Mouse (Mus musculus) CD4-positive, CD25-positive, alpha-beta regulatory T cell, adult 4 months (primary cell): ENCODE measurements around the gene Lonp1. TPM values are rescaled to one million over a fixed set of nuclear protein-coding genes. Genes with fewer than 3 reads are reported as not detected.
"Not testable (repeated sequence)": the region's sequence is repeated elsewhere in the genome, so short reads cannot be mapped to it uniquely, and the experiment has no call there.

Source experiments
- ATAC-seq: one replicate; pipeline ENCODE4 v1.8.0; 2017
- polyA plus RNA-seq, 2 experiments: library from polyadenylated mRNA; unstranded; fragments of 100-300 nt; shearing (Covaris generic); gene quantifications; one replicate each; pipeline ENCODE4 v1.2.1; 2017

Gene Lonp1
- polyA plus RNA-seq, 2 experiments from 2014 or later: 4.5 to 8.0 TPM

- no peak for ATAC-seq
Observed at GRCm38 (mm10) chr17:56625495-56625894, 1.2 kb downstream of the Lonp1 start.

DNA sequence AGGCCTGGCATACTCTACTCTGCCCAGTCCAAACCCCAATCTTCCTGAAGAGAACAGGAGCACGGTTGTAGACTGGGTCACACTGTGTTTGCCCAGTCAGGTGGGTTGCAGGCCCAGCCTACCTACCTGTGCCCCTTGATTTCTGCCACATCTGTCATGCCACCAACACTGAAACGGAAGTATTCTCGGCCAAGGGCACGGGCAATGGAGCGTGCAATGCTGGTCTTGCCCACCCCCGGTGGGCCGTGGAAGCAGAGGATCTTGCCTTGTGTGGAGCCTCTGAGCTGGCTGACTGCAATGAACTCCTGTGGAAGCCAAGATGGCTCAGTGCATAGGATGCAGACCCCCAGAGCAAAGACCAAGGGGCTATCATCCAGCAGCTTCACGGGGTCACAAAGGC, 9.1 kb downstream of the Lonp1 start:
- no peak for ATAC-seq

DNA sequence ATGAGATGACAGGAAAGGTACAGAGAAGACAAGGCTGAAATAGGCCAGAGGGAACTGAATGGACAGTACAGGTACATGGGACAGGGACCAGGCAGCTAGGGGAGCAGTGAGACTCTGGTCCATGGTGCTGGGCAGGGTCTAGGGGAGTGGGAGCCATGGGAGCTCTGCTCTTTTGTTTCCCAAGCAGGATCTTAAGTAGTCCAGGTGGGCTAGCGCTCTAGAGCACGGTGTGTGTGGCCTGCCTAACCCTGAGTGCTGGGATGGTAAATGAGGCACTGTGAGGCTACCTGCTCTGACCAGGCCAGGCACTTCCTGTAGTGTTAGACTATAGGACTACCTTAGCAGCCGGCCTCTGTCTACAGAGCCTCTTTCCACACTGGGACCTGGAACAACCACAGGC, 10.0 kb downstream of the Lonp1 start:
- no peak for ATAC-seq

- no peak for ATAC-seq
Observed at GRCm38 (mm10) chr17:56615792-56616191, 10.9 kb downstream of the Lonp1 start.

- ATAC-seq: no peak
Observed at GRCm38 (mm10) chr17:56615136-56615784, 11.4 kb downstream of the Lonp1 start.

- no peak for ATAC-seq
Observed at GRCm38 (mm10) chr17:56614391-56615135, 12.1 kb downstream of the Lonp1 start.

- not testable (repeated sequence) for ATAC-seq
Observed at GRCm38 (mm10) chr17:56613893-56614292, 12.8 kb downstream of the Lonp1 start.

DNA sequence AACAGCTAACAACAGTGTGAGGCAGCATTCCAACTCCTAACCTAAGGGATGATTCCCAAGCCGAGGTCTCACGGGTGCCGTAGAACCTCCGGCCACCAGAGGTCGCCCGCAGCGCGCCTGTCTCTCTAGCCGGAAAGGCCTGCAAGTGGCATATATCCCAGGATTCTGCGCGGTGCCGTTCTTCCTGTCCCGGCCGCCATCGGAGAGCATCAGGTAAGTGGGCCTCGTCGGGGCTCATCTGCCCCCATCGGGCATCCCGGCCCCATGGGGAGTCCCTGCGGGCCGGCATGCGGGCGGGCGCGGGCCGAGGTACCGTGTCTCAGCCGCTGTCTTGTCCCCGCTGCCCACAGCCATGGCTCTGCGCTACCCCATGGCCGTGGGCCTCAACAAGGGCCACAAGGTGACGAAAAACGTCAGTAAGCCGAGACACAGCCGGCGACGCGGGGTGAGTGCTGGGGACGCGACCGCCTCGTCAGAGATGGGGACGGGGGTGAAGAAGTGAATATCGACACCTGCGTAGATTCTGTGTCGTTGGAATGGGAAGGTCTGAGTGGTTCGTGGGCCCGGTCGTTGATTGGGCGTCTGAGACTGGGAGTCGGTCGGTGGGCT, 13.3 kb downstream of the Lonp1 start, which contains the start of gene Rpl36:
Rpl36 (plus strand) TSS at position 181 of the 609 bp plus-strand sequence.
- ATAC-seq: peak; percentile 74

DNA sequence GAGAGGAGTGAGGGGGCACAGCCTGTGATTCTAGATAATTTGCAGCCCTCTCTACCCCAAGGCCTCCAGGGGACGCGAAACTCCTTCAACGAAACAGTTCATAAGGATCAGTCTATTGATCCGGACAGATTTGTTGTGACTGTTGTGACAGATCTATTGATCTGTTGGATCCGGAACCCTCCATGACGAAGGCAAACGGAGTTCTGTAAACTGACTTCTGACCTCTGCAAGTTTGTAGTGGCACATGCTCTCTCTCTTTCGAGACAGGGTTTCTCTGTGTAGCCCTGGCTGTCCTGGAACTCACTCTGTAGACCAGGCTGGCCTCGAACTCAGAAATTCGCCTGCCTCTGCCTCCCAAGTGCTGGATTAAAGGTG, 14.1 kb downstream of the Lonp1 start:
- not testable (repeated sequence) for ATAC-seq

- ATAC-seq: no peak
Observed at GRCm38 (mm10) chr17:56611861-56612564, 14.7 kb downstream of the Lonp1 start.

GRCm38 (mm10) chr17:56611323-56611722, 15.4 kb downstream of the Lonp1 start:
- no peak for ATAC-seq

GRCm38 (mm10) chr17:56609452-56610171, 17.1 kb downstream of the Lonp1 start, which contains the start of gene 2410015M20Rik:
2410015M20Rik (minus strand) TSS chr17:56609771.
- peak; percentile 87 for ATAC-seq

DNA sequence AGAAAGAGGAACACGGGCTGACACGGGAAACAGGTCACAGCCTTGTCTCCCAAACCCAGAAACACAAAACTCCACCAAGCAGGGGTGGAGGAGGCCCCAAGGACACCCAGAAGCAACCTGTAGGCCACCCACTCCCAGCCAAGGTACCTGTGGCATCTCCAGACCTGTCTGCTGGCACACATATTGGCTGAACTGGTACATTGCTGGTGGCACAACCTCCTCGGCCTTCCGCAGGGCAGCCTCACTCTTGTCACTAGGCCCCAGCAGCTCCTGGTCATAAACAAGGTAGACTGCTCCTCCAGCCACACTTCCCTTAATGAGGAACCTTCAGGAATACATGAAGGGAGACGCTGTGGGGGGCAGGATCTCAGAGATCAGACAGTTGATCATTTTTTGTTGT, 18.0 kb downstream of the Lonp1 start:
- ATAC-seq: no peak

DNA sequence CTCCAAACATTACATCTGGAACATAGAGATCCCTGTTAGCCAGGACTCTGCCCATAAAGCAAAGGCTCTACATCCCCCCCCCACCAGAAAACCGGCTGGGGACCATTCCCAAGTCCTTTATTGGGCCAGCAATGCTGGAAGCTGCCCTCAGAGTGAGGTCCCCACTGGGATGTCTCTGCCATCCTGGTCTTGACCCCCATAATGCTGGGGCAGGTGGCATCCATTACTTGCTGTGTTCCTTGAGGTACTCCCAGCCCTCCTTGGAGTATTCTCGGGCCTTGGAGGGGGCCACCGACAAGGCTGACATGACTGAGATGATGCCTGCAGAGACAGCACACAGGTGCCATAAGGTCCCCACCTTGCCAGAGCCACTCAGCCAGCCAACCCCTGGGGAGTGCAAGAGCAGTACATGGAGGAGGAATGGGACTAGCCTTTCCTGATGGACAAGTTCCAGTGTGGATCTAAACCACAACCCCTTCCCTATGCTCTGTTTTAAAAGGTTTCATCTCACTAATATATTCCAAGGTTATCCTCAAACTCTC, 19.1 kb downstream of the Lonp1 start:
- no peak for ATAC-seq

DNA sequence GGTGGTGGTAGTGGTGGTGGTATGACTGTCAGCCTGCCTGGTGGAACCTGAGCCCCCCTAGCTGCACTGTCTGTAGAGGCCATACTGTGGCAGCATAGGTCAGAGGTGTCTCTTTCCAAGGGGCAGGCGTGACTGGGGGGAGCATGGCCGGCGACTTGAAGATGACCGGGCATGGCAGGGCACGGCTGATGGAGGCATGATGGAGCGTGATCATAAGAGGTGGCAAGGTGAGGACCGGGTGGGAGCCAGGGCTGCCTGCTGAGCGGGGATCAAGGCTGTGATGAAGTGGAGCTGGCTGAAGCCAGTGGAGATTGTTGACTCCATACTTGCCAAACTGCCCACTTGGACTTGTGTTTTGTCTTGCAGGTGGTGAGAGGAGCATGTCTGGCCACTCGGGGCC, 21.3 kb downstream of the Lonp1 start:
- ATAC-seq: no peak

DNA sequence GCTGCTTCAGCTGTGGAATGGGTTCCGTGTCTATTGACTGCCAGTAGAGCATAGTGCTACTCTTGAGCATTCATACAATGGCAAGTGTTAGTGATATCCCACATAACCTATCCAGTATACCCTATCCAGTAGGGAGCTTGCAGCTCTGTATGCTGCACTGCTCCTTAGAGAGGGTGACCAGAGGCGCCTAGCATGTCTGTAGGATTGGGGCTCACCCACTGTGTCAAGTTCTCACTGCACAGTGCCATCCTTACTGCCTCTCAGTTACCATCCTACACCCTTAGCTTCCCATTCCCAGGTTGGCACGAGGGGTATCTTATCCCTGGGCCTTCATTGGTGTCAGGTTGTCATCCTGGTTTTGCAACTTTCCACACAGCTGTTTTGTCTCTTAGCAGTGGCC, 22.3 kb downstream of the Lonp1 start:
- no peak for ATAC-seq

DNA sequence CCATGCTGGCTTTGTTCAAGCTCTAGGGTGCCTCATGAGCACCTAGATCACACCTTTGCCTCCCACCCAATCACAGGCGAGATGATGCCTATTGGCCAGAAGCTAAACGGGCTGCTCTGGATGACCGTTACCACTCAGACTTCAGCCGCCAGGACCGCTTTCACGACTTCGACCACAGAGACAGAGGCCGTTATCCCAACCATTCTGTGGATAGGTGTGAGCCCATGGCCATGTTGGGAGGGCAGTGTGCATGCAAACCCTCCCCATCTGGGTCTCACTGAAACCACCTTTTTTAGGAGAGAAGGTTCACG, 22.7 kb downstream of the Lonp1 start:
- ATAC-seq: no peak

DNA sequence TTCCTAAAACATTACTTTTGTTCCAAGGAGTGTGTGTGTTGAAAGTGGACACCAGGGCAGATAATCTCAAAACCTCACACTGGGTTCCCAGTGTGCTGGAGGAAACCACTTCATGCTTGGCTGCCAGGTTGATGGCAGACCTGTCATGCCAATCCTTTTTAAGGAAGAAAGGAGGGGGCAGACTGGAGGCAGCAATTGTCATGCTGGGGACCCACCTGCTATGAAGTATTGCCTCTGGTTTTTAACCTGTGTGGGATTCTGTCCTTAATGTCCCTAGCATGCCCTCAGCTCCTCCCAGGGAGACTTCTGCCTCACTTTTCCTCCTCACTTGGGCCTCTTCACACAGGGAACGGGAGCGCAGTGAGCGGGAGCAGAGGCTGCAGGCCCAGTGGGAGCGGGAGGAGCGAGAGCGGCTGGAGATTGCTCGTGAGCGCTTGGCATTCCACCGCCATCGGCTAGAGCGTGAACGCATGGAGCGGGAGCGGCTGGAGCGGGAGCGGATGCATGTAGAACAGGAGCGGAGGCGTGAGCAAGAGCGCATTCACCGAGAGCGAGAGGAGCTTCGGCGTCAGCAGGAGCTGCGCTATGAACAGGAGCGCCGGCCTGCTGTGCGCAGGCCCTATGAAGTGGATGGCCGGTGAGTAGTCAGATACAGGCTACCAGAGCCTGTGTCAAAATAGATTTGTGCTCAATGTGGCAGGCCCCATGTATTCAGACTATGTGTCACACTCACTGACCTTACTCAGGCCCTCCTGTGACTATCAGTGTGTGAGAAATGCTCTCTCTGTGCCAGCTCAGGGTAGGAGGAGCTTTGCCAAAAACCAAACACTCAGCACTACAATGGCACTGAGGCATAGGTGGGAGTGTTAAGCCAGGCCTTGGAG, 23.3 kb downstream of the Lonp1 start:
- ATAC-seq: no peak

DNA sequence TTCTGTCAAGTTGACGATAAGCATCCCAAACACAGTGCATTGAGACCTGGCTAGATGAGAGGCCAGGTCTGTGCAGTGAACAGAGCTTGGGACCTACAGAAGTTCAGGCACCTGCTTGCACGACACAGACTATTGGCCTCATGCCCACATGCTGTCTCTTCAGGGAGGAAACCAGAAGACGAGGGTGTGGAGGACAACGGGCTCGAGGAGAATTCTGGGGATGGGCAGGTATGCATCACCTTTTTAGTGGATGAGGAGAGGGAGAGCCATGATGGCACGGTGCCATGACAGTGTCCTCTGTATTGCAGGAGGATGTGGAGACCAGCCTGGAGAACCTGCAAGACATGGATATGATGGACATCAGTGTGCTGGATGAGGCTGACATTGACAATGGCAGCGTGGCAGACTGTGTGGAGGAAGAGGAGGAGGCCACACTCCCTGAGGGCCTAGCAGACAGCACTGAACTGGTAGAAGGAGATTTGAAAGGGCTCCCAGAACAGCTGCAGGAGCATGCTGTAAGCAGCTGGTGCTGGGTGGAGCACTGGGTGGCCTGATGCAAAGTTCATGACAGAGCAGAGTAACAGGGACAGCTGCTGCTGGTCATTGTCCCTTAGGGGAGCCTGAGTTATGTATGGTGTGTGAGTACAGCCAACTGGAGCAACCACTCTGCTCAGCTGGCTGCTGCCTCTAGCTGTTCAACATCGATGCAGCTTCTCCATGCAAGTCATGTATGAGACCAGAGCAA, 33.0 kb downstream of the Lonp1 start:
- no peak for ATAC-seq

- ATAC-seq: no peak
Observed at GRCm38 (mm10) chr17:56592553-56592952, 34.1 kb downstream of the Lonp1 start.

- no peak for ATAC-seq
Observed at GRCm38 (mm10) chr17:56588921-56589320, 37.8 kb downstream of the Lonp1 start.
